Mouse (Mus musculus): Measurements from ENCODE around the gene Mas1. TPM values are rescaled to one million over a fixed set of nuclear protein-coding genes. Genes with fewer than 3 reads are reported as not detected.

Gene Mas1
- total and polyA plus RNA-seq, 3 experiments, result not detected

DNA sequence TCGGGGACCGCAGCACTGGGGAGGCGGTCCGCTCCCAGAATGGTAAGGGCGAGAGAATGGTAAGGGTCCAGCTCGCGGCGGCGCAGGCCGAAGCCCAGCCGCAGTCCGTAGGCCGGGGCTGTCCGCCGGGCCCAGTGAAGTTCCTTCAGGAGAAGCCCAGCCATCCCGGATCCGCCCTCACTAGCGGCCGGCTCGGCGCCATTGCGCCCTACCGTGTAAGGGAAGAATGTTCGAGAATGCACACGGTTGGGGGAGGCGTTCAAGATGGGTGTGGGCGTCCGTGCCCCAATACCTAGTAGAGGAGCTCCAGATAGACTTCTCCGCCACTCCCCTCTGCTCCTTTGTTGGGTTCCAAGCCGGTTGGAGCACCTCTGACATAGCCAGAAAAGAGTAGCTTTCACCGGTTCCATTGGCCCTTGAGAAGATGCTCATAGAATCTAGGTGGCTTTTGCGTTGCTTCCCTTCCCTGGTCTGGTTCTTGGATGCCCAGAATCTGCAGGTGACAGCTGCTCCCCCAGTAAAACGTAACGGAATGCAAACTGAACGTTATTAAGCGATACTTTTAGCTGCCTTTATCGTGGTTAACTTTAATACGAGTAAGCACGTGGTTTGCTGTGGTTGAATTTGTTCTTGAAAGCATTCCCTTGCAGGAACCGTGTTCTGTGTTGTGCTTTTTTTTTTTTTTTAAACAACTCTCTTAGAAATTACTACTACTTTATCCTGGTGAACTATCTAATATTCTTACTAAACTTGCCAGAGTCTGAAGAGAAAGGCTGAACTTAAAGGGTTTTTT lies 48.8 kb upstream of the Mas1 start:
- TF ChIP-seq RCOR1 (IDR thresholded peaks at IDR 0.05; ENCODE audit: low read depth, low read length) (no peak), HCFC1 (IDR thresholded peaks at IDR 0.05; ENCODE audit: low read depth, low read length) (no peak), MEF2A (IDR thresholded peaks at IDR 0.05; ENCODE audit: extremely low read depth, insufficient replicate concordance, low read depth, low read length, poor library complexity, severe bottlenecking) (no peak), SIN3A (IDR thresholded peaks at IDR 0.05; ENCODE audit: low read length) (peak; percentile 21), MAFK (IDR thresholded peaks at IDR 0.05; ENCODE audit: borderline replicate concordance, low read depth, low read length) (no peak), MAX (IDR thresholded peaks at IDR 0.05; ENCODE audit: low read length) (peak; percentile 92), CHD1 (IDR thresholded peaks at IDR 0.05; ENCODE audit: low read depth, low read length) (peak; percentile 68; the same call in 1 of the 2 replicates), POLR2A (IDR thresholded peaks at IDR 0.05; ENCODE audit: control insufficient read depth in 1 of 2, insufficient read depth in 1 of 2, low read depth in 1 of 2, low read length in 2 of 2, poor library complexity in 1 of 2) (peak; percentile 57 to 72), E2F4 (IDR thresholded peaks at IDR 0.05; ENCODE audit: borderline replicate concordance, low read depth, low read length) (no peak), ZMIZ1 (IDR thresholded peaks at IDR 0.05; ENCODE audit: low read depth, low read length) (no peak; the same call in 1 of the 2 replicates), POLR2AphosphoS5 (IDR thresholded peaks at IDR 0.05; ENCODE audit: borderline replicate concordance, low read depth, low read length) (no peak), NRF1 (IDR thresholded peaks at IDR 0.05; ENCODE audit: insufficient read depth, low read depth, low read length, poor library complexity, severe bottlenecking) (no peak), ZNF384 (IDR thresholded peaks at IDR 0.05; ENCODE audit: low read depth, low read length) (no peak), SMC3 (IDR thresholded peaks at IDR 0.05; ENCODE audit: low read depth, low read length) (no peak), ETS1 (IDR thresholded peaks at IDR 0.05; ENCODE audit: low read depth, low read length) (no peak), RAD21 (IDR thresholded peaks at IDR 0.05; ENCODE audit: low read depth, low read length) (no peak), ZC3H11A (IDR thresholded peaks at IDR 0.05; ENCODE audit: low read depth, low read length) (no peak), UBTF (IDR thresholded peaks at IDR 0.05; ENCODE audit: borderline replicate concordance, insufficient read depth, low read depth, low read length) (no peak), MYC (IDR thresholded peaks at IDR 0.05; ENCODE audit: low read depth, low read length) (peak; percentile 88), TBP (IDR thresholded peaks at IDR 0.05; ENCODE audit: low read depth, low read length) (no peak; the same call in 1 of the 2 replicates), CTCF (IDR thresholded peaks at IDR 0.05 in 2 of 3, conservative IDR thresholded peaks at IDR 0.05 in 1 of 3; ENCODE audit: control insufficient read depth in 1 of 3, insufficient read depth in 1 of 3, low read depth in 2 of 3, low read length in 3 of 3, poor library complexity in 1 of 3, severe bottlenecking in 1 of 3) (no peak), TCF12 (IDR thresholded peaks at IDR 0.05; ENCODE audit: low read depth, low read length) (0 out of 2 replicates have a peak, but pooled peaks have one; percentile 5), BHLHE40 (IDR thresholded peaks at IDR 0.05; ENCODE audit: borderline replicate concordance, low read depth, low read length) (no peak), KAT2A (conservative IDR thresholded peaks at IDR 0.05; ENCODE audit: low read depth, low read length) (no peak), MXI1 (IDR thresholded peaks at IDR 0.05; ENCODE audit: low read depth, low read length) (peak; percentile 92), MYB (IDR thresholded peaks at IDR 0.05; ENCODE audit: low read depth, low read length) (0 out of 2 replicates have a peak, but pooled peaks have one; percentile 33), USF1 (IDR thresholded peaks at IDR 0.05; ENCODE audit: low read depth, low read length) (peak; percentile 48; the same call in 1 of the 2 replicates), GABPA (IDR thresholded peaks at IDR 0.05; ENCODE audit: low read depth, low read length) (no peak), ELF1 (IDR thresholded peaks at IDR 0.05; ENCODE audit: low read depth, low read length) (no peak), MAZ (IDR thresholded peaks at IDR 0.05; ENCODE audit: low read depth, low read length) (no peak), CHD2 (IDR thresholded peaks at IDR 0.05; ENCODE audit: low read length) (no peak), JUND (IDR thresholded peaks at IDR 0.05; ENCODE audit: low read depth, low read length) (no peak)
- no peaks in the 10 kb centered on the region for H3K27me3 ChIP-seq (ENCODE audit: control insufficient read depth in 1 of 2, insufficient read depth in 2 of 2, low read length in 2 of 2)
- H3K9ac ChIP-seq (ENCODE audit: control insufficient read depth, low read depth, low read length, poor library complexity, severe bottlenecking), result peak overlapping the region; percentile 93
- peak overlapping the region; percentile 65 to 97 for H3K4me3 ChIP-seq (ENCODE audit: control insufficient read depth in 1 of 2, insufficient read depth in 1 of 2, low read depth in 2 of 2, low read length in 2 of 2)
- H3K4me1 ChIP-seq (ENCODE audit: control insufficient read depth in 1 of 2, insufficient read depth in 2 of 2, low read length in 2 of 2), result peaks cover 0 to 6% of the 10 kb centered on the region in 2 experiments; a peak in 2 of 4 replicates
- peaks cover 38 to 44% of the 10 kb centered on the region in 2 experiments for H3K36me3 ChIP-seq (ENCODE audit: control insufficient read depth in 1 of 2, insufficient read depth in 2 of 2, low read length in 2 of 2)
- H3K27ac ChIP-seq (ENCODE audit: control insufficient read depth, low read depth, low read length), result peak overlapping the region; percentile 92
- no peaks in the 10 kb centered on the region for H3K9me3 ChIP-seq (replicated peaks; ENCODE audit: insufficient read depth, low read length)
- H3K79me2 ChIP-seq (ENCODE audit: control insufficient read depth, insufficient read depth, low read length, poor library complexity), result peaks cover 41% of the 10 kb centered on the region
- DNase-seq (ENCODE audit: low read depth, low spot score), result peak; percentile 78
